In genomic region chr17:25833291-25833663, GRCm38 (mm10) we compare ENCODE assay signal across 8 mouse cellular contexts. TPM values are rescaled to one million over a fixed set of nuclear protein-coding genes. Genes with fewer than 3 reads are reported as not detected.
DNase-seq lines count a peak whose midpoint lies in the region; ATAC-seq and TF ChIP-seq lines count a peak whose summit lies in the region.

Gene Stub1 (minus strand): TSS chr17:25833404.

- DNase-seq in CD4-positive, CD25-positive, alpha-beta regulatory T cell, adult 2 months (ENCODE audit: low read depth, low spot score), result peak; percentile 64
- DNase-seq in adrenal gland, postnatal 14 days, result peak; percentile 96
- peak; percentile 98 for DNase-seq in heart, embryonic 10.5 days (ENCODE audit: low spot score)
- peak; percentile 99 for DNase-seq in kidney, adult 9 months
- DNase-seq in telencephalon, adult 2 months (ENCODE audit: low read depth, low spot score), result peak; percentile 85

- ATAC-seq in limb, embryonic 12.5 days (ENCODE audit: insufficient number of reproducible peaks, insufficient read depth, low FRiP score, low TSS enrichment, low read depth), result no peak; the same call in 1 of the 2 replicates
- peak; percentile 59 for ATAC-seq in midbrain, embryonic 12.5 days (ENCODE audit: low FRiP score, low read depth)

- TF ChIP-seq CTCF in embryonic fibroblast, embryonic 13.5 days (IDR thresholded peaks at IDR 0.05; ENCODE audit: borderline replicate concordance, insufficient read depth, low read length), result no peak

- H3K4me1 ChIP-seq in embryonic fibroblast, embryonic 13.5 days (ENCODE audit: control insufficient read depth, insufficient read depth, low read length), result peaks cover 14% of the 10 kb centered on the region
- peaks cover 84% of the 10 kb centered on the region for H3K4me1 ChIP-seq in heart, embryonic 10.5 days
- H3K4me1 ChIP-seq in limb, embryonic 12.5 days (replicated peaks), result peaks cover 69% of the 10 kb centered on the region
- peaks cover 83% of the 10 kb centered on the region for H3K4me1 ChIP-seq in midbrain, embryonic 12.5 days

- H3K27me3 ChIP-seq in heart, embryonic 10.5 days (ENCODE audit: insufficient read depth, poor library complexity, severe bottlenecking), result no peaks in the 10 kb centered on the region
- H3K27me3 ChIP-seq in limb, embryonic 12.5 days, result no peaks in the 10 kb centered on the region
- no peaks in the 10 kb centered on the region for H3K27me3 ChIP-seq in midbrain, embryonic 12.5 days

- H3K9ac ChIP-seq in limb, embryonic 12.5 days (replicated peaks), result peak within 1 kb of the TSS; percentile 83
- H3K9ac ChIP-seq in midbrain, embryonic 12.5 days (replicated peaks), result peak within 1 kb of the TSS; percentile 84

- peak within 1 kb of the TSS; percentile 98 for H3K4me2 ChIP-seq in limb, embryonic 12.5 days
- peak within 1 kb of the TSS; percentile 96 for H3K4me2 ChIP-seq in midbrain, embryonic 12.5 days (replicated peaks)

- under 1% methylated on average over 24 of the region's 24 CpGs for WGBS in heart, embryonic 10.5 days
- WGBS in limb, embryonic 12.5 days, result under 1% methylated on average over 24 of the region's 24 CpGs
- WGBS in midbrain, embryonic 12.5 days, result under 1% methylated on average over 24 of the region's 24 CpGs

- H3K4me3 ChIP-seq in embryonic fibroblast, embryonic 13.5 days (ENCODE audit: insufficient read depth, low read length), result peak within 1 kb of the TSS; percentile 86
- peak within 1 kb of the TSS; percentile 86 for H3K4me3 ChIP-seq in heart, embryonic 10.5 days
- peak within 1 kb of the TSS; percentile 74 for H3K4me3 ChIP-seq in limb, embryonic 12.5 days (replicated peaks)
- H3K4me3 ChIP-seq in midbrain, embryonic 12.5 days, result peak within 1 kb of the TSS; percentile 77

- H3K36me3 ChIP-seq in heart, embryonic 10.5 days, result peaks cover 48% of the 10 kb centered on the region
- H3K36me3 ChIP-seq in limb, embryonic 12.5 days, result peaks cover 50% of the 10 kb centered on the region
- H3K36me3 ChIP-seq in midbrain, embryonic 12.5 days, result peaks cover 30% of the 10 kb centered on the region

- H3K27ac ChIP-seq in embryonic fibroblast, embryonic 13.5 days (ENCODE audit: insufficient read depth, low read length), result peak within 1 kb of the TSS; percentile 94
- H3K27ac ChIP-seq in heart, embryonic 10.5 days, result peak within 1 kb of the TSS; percentile 98
- H3K27ac ChIP-seq in limb, embryonic 12.5 days, result peak within 1 kb of the TSS; percentile 94
- peak within 1 kb of the TSS; percentile 95 for H3K27ac ChIP-seq in midbrain, embryonic 12.5 days (replicated peaks)

- TF ChIP-seq POLR2A in embryonic fibroblast, embryonic 13.5 days (IDR thresholded peaks at IDR 0.05; ENCODE audit: low read depth, low read length), result peak; percentile 23; the same call in 1 of the 2 replicates

- H3K9me3 ChIP-seq in heart, embryonic 10.5 days, result no peaks in the 10 kb centered on the region
- no peaks in the 10 kb centered on the region for H3K9me3 ChIP-seq in limb, embryonic 12.5 days
- no peaks in the 10 kb centered on the region for H3K9me3 ChIP-seq in midbrain, embryonic 12.5 days

RNA-seq across cellular contexts. Expression of gene Stub1, which starts in this region (rescaled TPM):
- total RNA-seq in adrenal gland, postnatal 14 days (2021), result 149 and 160 TPM in 2 replicates
- polyA plus RNA-seq in embryonic fibroblast, embryonic 13.5 days (2011; ENCODE audit: insufficient read length, low read depth, missing spikeins), result 115 and 118 TPM in 2 replicates
- polyA plus RNA-seq in heart, embryonic 10.5 days (2016; fragmentation: Nextera tagmentation; extraction: Ambion mirVana), result 343 and 404 TPM in 2 replicates
- polyA plus RNA-seq in limb, embryonic 12.5 days (2016; fragmentation: Nextera tagmentation; extraction: Ambion mirVana), result 313 TPM in 2 replicates
- polyA plus RNA-seq in midbrain, embryonic 12.5 days (2016; fragmentation: Nextera tagmentation; extraction: Ambion mirVana), result 277 and 283 TPM in 2 replicates
